Comparison of ENCODE assay signal across 15 mouse cellular contexts in the genomic region with DNA sequence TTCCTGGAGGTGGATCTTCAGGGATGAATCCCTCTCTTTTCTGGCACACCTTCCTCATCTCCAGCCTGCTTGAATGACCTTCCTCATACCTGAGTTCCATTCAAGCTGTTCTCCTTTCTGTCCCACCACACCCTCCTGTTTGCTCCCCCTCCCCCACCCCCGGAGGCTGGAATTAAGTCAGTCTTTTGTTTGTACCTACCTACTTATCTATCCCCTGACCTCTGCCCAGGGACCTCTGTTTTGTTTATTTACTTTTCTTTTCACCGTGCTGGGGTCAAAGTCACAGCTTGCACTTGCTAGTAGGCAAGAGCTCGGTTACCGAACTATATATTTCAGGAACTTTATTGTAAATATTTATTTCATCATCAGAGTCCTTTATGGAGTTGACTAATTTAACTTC. TPM values are rescaled to one million over a fixed set of nuclear protein-coding genes. Genes with fewer than 3 reads are reported as not detected.
DNase-seq lines count a peak whose midpoint lies in the region; ATAC-seq and TF ChIP-seq lines count a peak whose summit lies in the region.
"Had no signal": no experiment of that assay in that cellular context is flagged by ENCODE, and none has a peak within 500 bp of the region (broad histone marks: within the 10 kb centered on the region; RNA-seq: fewer than 3 reads in every experiment).

No protein-coding gene starts in this region.

- TF ChIP-seq CTCF in intestine, postnatal 0 days (IDR thresholded peaks at IDR 0.05; ENCODE audit: low read depth) = no peak

- no peak overlapping the region for H3K9ac ChIP-seq in intestine, postnatal 0 days (ENCODE audit: low read depth, low read length)
- no peak overlapping the region for H3K9ac ChIP-seq in liver, embryonic 11.5 days (ENCODE audit: low read depth, low read length)
- no peak overlapping the region for H3K9ac ChIP-seq in stomach, embryonic 16.5 days (ENCODE audit: low read length)
- H3K9ac ChIP-seq: hindbrain, embryonic 15.5 days; limb, embryonic 15.5 days had no signal

- 0 out of 2 replicates have a peak, but pooled peaks cover 11% of the 10 kb centered on the region for H3K4me1 ChIP-seq in intestine, postnatal 0 days (replicated peaks; ENCODE audit: control insufficient read depth, insufficient read depth, low read length)
- H3K4me1 ChIP-seq in liver, embryonic 11.5 days (replicated peaks; ENCODE audit: control insufficient read depth, insufficient read depth, low read length) = no peaks in the 10 kb centered on the region
- 0 out of 2 replicates have a peak, but pooled peaks cover 3% of the 10 kb centered on the region for H3K4me1 ChIP-seq in stomach, embryonic 16.5 days (ENCODE audit: control insufficient read depth, insufficient read depth, low read length)
- no peaks in the 10 kb centered on the region for H3K4me1 ChIP-seq in midbrain, embryonic 10.5 days
- H3K4me1 ChIP-seq: hindbrain, embryonic 15.5 days; limb, embryonic 15.5 days had no signal

- H3K4me2 ChIP-seq in intestine, postnatal 0 days (replicated peaks; ENCODE audit: low read depth) = 0 out of 2 replicates have a peak overlapping the region, but pooled peaks have one; percentile 13
- H3K4me2 ChIP-seq in liver, embryonic 11.5 days = no peak overlapping the region
- no peak overlapping the region for H3K4me2 ChIP-seq in stomach, embryonic 16.5 days (ENCODE audit: low read depth, low read length)
- H3K4me2 ChIP-seq: hindbrain, embryonic 15.5 days; limb, embryonic 15.5 days had no signal

- H3K9me3 ChIP-seq in intestine, postnatal 0 days (ENCODE audit: control insufficient read depth) = no peaks in the 10 kb centered on the region
- no peaks in the 10 kb centered on the region for H3K9me3 ChIP-seq in liver, embryonic 11.5 days (ENCODE audit: control insufficient read depth, low read length)
- no peaks in the 10 kb centered on the region for H3K9me3 ChIP-seq in stomach, embryonic 16.5 days (replicated peaks; ENCODE audit: control insufficient read depth, low read length)
- no peaks in the 10 kb centered on the region for H3K9me3 ChIP-seq in midbrain, embryonic 10.5 days (replicated peaks)
- H3K9me3 ChIP-seq: hindbrain, embryonic 15.5 days; limb, embryonic 15.5 days had no signal

- peak; percentile 42 to 44 for DNase-seq in cerebellum, postnatal 10 days
- DNase-seq in cerebellum, adult 8-10 months = no peak
- no peak for DNase-seq in liver, embryonic 11.5 days (ENCODE audit: low spot score)
- DNase-seq in adrenal gland, adult (ENCODE audit: inconsistent age in 2 of 2, low spot score in 1 of 2) = no peak
- DNase-seq in urinary bladder, postnatal 25 days (ENCODE audit: low spot score) = no peak
- no peak for DNase-seq in midbrain, embryonic 10.5 days (ENCODE audit: low spot score)
- DNase-seq: cerebellum, adult 9-11 months; gastrocnemius, postnatal 25 days; thymus, postnatal 4 days had no signal

- ATAC-seq in intestine, postnatal 0 days = peak; percentile 69
- ATAC-seq in liver, embryonic 11.5 days (replicated peaks; ENCODE audit: low FRiP score) = peak; percentile 51; the same call in 1 of the 2 replicates
- ATAC-seq in stomach, embryonic 16.5 days (ENCODE audit: insufficient read depth, low FRiP score) = peak; percentile 66; the same call in 1 of the 2 replicates
- ATAC-seq: forebrain, embryonic 16.5 days had no signal

- H3K4me3 ChIP-seq in intestine, postnatal 0 days (ENCODE audit: low read depth, low read length) = no peak overlapping the region
- H3K4me3 ChIP-seq in liver, embryonic 11.5 days (ENCODE audit: low read depth, low read length) = no peak overlapping the region
- no peak overlapping the region for H3K4me3 ChIP-seq in stomach, embryonic 16.5 days (replicated peaks; ENCODE audit: low read length)
- no peak overlapping the region for H3K4me3 ChIP-seq in midbrain, embryonic 10.5 days
- H3K4me3 ChIP-seq: hindbrain, embryonic 15.5 days; layer of hippocampus, adult 2 months; limb, embryonic 15.5 days had no signal

- H3K27ac ChIP-seq in intestine, postnatal 0 days (ENCODE audit: low read depth, low read length) = no peak overlapping the region
- H3K27ac ChIP-seq in liver, embryonic 11.5 days (ENCODE audit: low read depth, low read length) = no peak overlapping the region
- peak overlapping the region; percentile 81; the same call in 1 of the 2 replicates for H3K27ac ChIP-seq in stomach, embryonic 16.5 days (ENCODE audit: low read length)
- H3K27ac ChIP-seq in midbrain, embryonic 10.5 days (replicated peaks) = no peak overlapping the region
- H3K27ac ChIP-seq: hindbrain, embryonic 15.5 days; layer of hippocampus, adult 2 months had no signal

- 9% methylated on average over 4 of the region's 4 CpGs for WGBS in intestine, postnatal 0 days
- 54% methylated on average over 4 of the region's 4 CpGs for WGBS in liver, embryonic 11.5 days
- 13% methylated on average over 4 of the region's 4 CpGs for WGBS in stomach, embryonic 16.5 days
- WGBS in midbrain, embryonic 10.5 days = 38% methylated on average over 4 of the region's 4 CpGs

- no peaks in the 10 kb centered on the region for H3K27me3 ChIP-seq in intestine, postnatal 0 days (replicated peaks; ENCODE audit: control insufficient read depth, insufficient read depth, low read length)
- no peaks in the 10 kb centered on the region for H3K27me3 ChIP-seq in liver, embryonic 11.5 days (replicated peaks; ENCODE audit: control insufficient read depth, insufficient read depth, low read length)
- H3K27me3 ChIP-seq in stomach, embryonic 16.5 days (ENCODE audit: control insufficient read depth, insufficient read depth, low read length) = no peaks in the 10 kb centered on the region
- no peaks in the 10 kb centered on the region for H3K27me3 ChIP-seq in midbrain, embryonic 10.5 days (ENCODE audit: low read depth, poor library complexity, severe bottlenecking)
- H3K27me3 ChIP-seq: hindbrain, embryonic 15.5 days; limb, embryonic 15.5 days had no signal

- no peaks in the 10 kb centered on the region for H3K36me3 ChIP-seq in intestine, postnatal 0 days (ENCODE audit: control insufficient read depth, insufficient read depth)
- H3K36me3 ChIP-seq in liver, embryonic 11.5 days (ENCODE audit: control insufficient read depth, insufficient read depth, low read length) = no peaks in the 10 kb centered on the region
- no peaks in the 10 kb centered on the region for H3K36me3 ChIP-seq in stomach, embryonic 16.5 days (ENCODE audit: control insufficient read depth, insufficient read depth, low read length)
- H3K36me3 ChIP-seq in midbrain, embryonic 10.5 days = no peaks in the 10 kb centered on the region
- H3K36me3 ChIP-seq: hindbrain, embryonic 15.5 days; limb, embryonic 15.5 days had no signal

RNA-seq across cellular contexts. Expression of gene Cpeb2, which starts 15.5 kb away (rescaled TPM):
- polyA plus RNA-seq in intestine, postnatal 0 days (2015; fragmentation: Nextera tagmentation; extraction: Ambion mirVana) = 3.1 and 3.6 TPM in 2 replicates
- polyA plus RNA-seq in liver, embryonic 11.5 days (2014; fragmentation: Nextera tagmentation; extraction: Ambion mirVana) = 1.1 and 1.5 TPM in 2 replicates
- polyA plus RNA-seq in stomach, embryonic 16.5 days (2015; fragmentation: Nextera tagmentation; extraction: Ambion mirVana) = 5.6 and 5.7 TPM in 2 replicates
- 2.3 and 2.8 TPM in 2 replicates for polyA plus RNA-seq in midbrain, embryonic 10.5 days (2016; fragmentation: Nextera tagmentation; extraction: Ambion mirVana)

Comparison
In these comparisons a context has a peak if more than half of its experiments do, and no peak if none do; other contexts are left out.
1. DNase-seq: peak in cerebellum, postnatal 10 days (2 of 2); none in cerebellum, adult 8-10 months (single experiment), liver, embryonic 11.5 days (single experiment), adrenal gland, adult (0 of 2), urinary bladder, postnatal 25 days (single experiment) and midbrain, embryonic 10.5 days (single experiment).
2. Peak in every context shown above with its lines, with median percentiles within 50 percentile points of each other: ATAC-seq.